Mouse (Mus musculus): ENCODE data around the gene Pik3ip1. TPM values are rescaled to one million over a fixed set of nuclear protein-coding genes. Genes with fewer than 3 reads are reported as not detected.

Pik3ip1 gene
- polyA plus RNA-seq, 1 experiment from 2014 or later = 19.9 TPM

- Histone ChIP-seq H3K4me1 (peaks cover 48% of the 10 kb centered on the region), H3K36me3 (no peaks in the 10 kb centered on the region), H3K9me3 (replicated peaks) (no peaks in the 10 kb centered on the region), H3K9ac (peak overlapping the region; percentile 84), H3K27me3 (no peaks in the 10 kb centered on the region), H3K27ac (peak overlapping the region; percentile 94), H3K4me3 (peak overlapping the region; percentile 64), H3K4me2 (replicated peaks) (peak overlapping the region; percentile 74)
- 21% methylated on average over 7 of the region's 7 CpGs for WGBS
- ATAC-seq (ENCODE audit: low FRiP score) = peak; percentile 59; the same call in 1 of the 2 replicates
Measured at GRCm38 (mm10) chr11:3371599-3372295, 41.5 kb downstream of the Pik3ip1 start.

- H3K9me3 ChIP-seq (replicated peaks) = no peaks in the 10 kb centered on the region
- no peak for ATAC-seq (ENCODE audit: low FRiP score)
- no peak overlapping the region for H3K9ac ChIP-seq
- WGBS = 48% methylated on average over 7 of the region's 7 CpGs
- no peaks in the 10 kb centered on the region for H3K27me3 ChIP-seq
- no peaks in the 10 kb centered on the region for H3K36me3 ChIP-seq
- peak overlapping the region; percentile 64 for H3K27ac ChIP-seq
- H3K4me2 ChIP-seq (replicated peaks) = peak overlapping the region; percentile 21; the same call in 1 of the 2 replicates
- no peak overlapping the region for H3K4me3 ChIP-seq
- H3K4me1 ChIP-seq = peaks cover 42% of the 10 kb centered on the region
Measured at GRCm38 (mm10) chr11:3373591-3374292, 43.5 kb downstream of the Pik3ip1 start.

- no peak overlapping the region for H3K9ac ChIP-seq
- H3K36me3 ChIP-seq = no peaks in the 10 kb centered on the region
- H3K27ac ChIP-seq = peak overlapping the region; percentile 64
- H3K9me3 ChIP-seq (replicated peaks) = no peaks in the 10 kb centered on the region
- WGBS = 17% methylated on average over 7 of the region's 7 CpGs
- H3K27me3 ChIP-seq = no peaks in the 10 kb centered on the region
- H3K4me2 ChIP-seq (replicated peaks) = peak overlapping the region; percentile 21; the same call in 1 of the 2 replicates
- ATAC-seq (ENCODE audit: low FRiP score) = no peak
- no peak overlapping the region for H3K4me3 ChIP-seq
- peaks cover 37% of the 10 kb centered on the region for H3K4me1 ChIP-seq
Measured at GRCm38 (mm10) chr11:3374293-3374645, 44.1 kb downstream of the Pik3ip1 start.

GRCm38 (mm10) chr11:3374741-3375140 is 44.5 kb downstream of the Pik3ip1 start:
- Histone ChIP-seq H3K4me2 (replicated peaks) (peak overlapping the region; percentile 21; the same call in 1 of the 2 replicates), H3K4me1 (peaks cover 32% of the 10 kb centered on the region), H3K27ac (0 out of 2 replicates have a peak overlapping the region, but pooled peaks have one; percentile 64), H3K9me3 (replicated peaks) (no peaks in the 10 kb centered on the region), H3K9ac (no peak overlapping the region), H3K4me3 (no peak overlapping the region), H3K36me3 (no peaks in the 10 kb centered on the region), H3K27me3 (no peaks in the 10 kb centered on the region)
- ATAC-seq (ENCODE audit: low FRiP score) = no peak
- WGBS = 68% methylated on average over 12 of the region's 12 CpGs

GRCm38 (mm10) chr11:3379427-3379826 is 49.2 kb downstream of the Pik3ip1 start:
- H3K9me3 ChIP-seq (replicated peaks) = no peaks in the 10 kb centered on the region
- peaks cover 7% of the 10 kb centered on the region for H3K4me1 ChIP-seq
- WGBS = 96% methylated on average over 4 of the region's 4 CpGs
- H3K4me3 ChIP-seq = no peak overlapping the region
- no peaks in the 10 kb centered on the region for H3K27me3 ChIP-seq
- H3K4me2 ChIP-seq (replicated peaks) = no peak overlapping the region
- H3K27ac ChIP-seq = no peak overlapping the region
- H3K9ac ChIP-seq = no peak overlapping the region
- no peak for ATAC-seq (ENCODE audit: low FRiP score)
- H3K36me3 ChIP-seq = 0 out of 2 replicates have a peak, but pooled peaks cover 9% of the 10 kb centered on the region

GRCm38 (mm10) chr11:3381148-3381814 is 51.1 kb downstream of the Pik3ip1 start:
- WGBS = 93% methylated on average over 6 of the region's 6 CpGs
- H3K27me3 ChIP-seq = no peaks in the 10 kb centered on the region
- no peak overlapping the region for H3K4me3 ChIP-seq
- no peaks in the 10 kb centered on the region for H3K9me3 ChIP-seq (replicated peaks)
- H3K27ac ChIP-seq = no peak overlapping the region
- 0 out of 2 replicates have a peak, but pooled peaks cover 9% of the 10 kb centered on the region for H3K36me3 ChIP-seq
- no peak for ATAC-seq (ENCODE audit: low FRiP score)
- H3K4me1 ChIP-seq = 0 out of 2 replicates have a peak, but pooled peaks cover 3% of the 10 kb centered on the region
- no peak overlapping the region for H3K4me2 ChIP-seq (replicated peaks)
- no peak overlapping the region for H3K9ac ChIP-seq

- no peak overlapping the region for H3K27ac ChIP-seq
- no peaks in the 10 kb centered on the region for H3K9me3 ChIP-seq (replicated peaks)
- 0 out of 2 replicates have a peak, but pooled peaks cover 3% of the 10 kb centered on the region for H3K4me1 ChIP-seq
- H3K4me2 ChIP-seq (replicated peaks) = no peak overlapping the region
- H3K4me3 ChIP-seq = no peak overlapping the region
- 0 out of 2 replicates have a peak, but pooled peaks cover 9% of the 10 kb centered on the region for H3K36me3 ChIP-seq
- no peaks in the 10 kb centered on the region for H3K27me3 ChIP-seq
- 69% methylated on average over 5 of the region's 5 CpGs for WGBS
- no peak for ATAC-seq (ENCODE audit: low FRiP score)
- H3K9ac ChIP-seq = no peak overlapping the region
Measured at GRCm38 (mm10) chr11:3382602-3383594, 52.7 kb downstream of the Pik3ip1 start.

GRCm38 (mm10) chr11:3386941-3387368 is 56.8 kb downstream of the Pik3ip1 start:
- Histone ChIP-seq H3K36me3 (0 out of 2 replicates have a peak, but pooled peaks cover 7% of the 10 kb centered on the region), H3K4me3 (no peak overlapping the region), H3K27me3 (no peaks in the 10 kb centered on the region), H3K27ac (no peak overlapping the region), H3K4me2 (replicated peaks) (no peak overlapping the region), H3K4me1 (0 out of 2 replicates have a peak, but pooled peaks cover 3% of the 10 kb centered on the region), H3K9me3 (replicated peaks) (0 out of 2 replicates have a peak, but pooled peaks cover 3% of the 10 kb centered on the region), H3K9ac (no peak overlapping the region; the same call in 1 of the 2 replicates)
- ATAC-seq (ENCODE audit: low FRiP score) = peak; percentile 69
- WGBS = 25% methylated on average over 4 of the region's 4 CpGs

- 0 out of 2 replicates have a peak, but pooled peaks cover 3% of the 10 kb centered on the region for H3K9me3 ChIP-seq (replicated peaks)
- 0 out of 2 replicates have a peak, but pooled peaks cover 5% of the 10 kb centered on the region for H3K36me3 ChIP-seq
- H3K9ac ChIP-seq = no peak overlapping the region
- H3K4me2 ChIP-seq (replicated peaks) = no peak overlapping the region
- H3K4me3 ChIP-seq = no peak overlapping the region
- H3K27me3 ChIP-seq = no peaks in the 10 kb centered on the region
- 85% methylated on average over 6 of the region's 6 CpGs for WGBS
- no peak for ATAC-seq (ENCODE audit: low FRiP score)
- H3K4me1 ChIP-seq = 0 out of 2 replicates have a peak, but pooled peaks cover 3% of the 10 kb centered on the region
- no peak overlapping the region for H3K27ac ChIP-seq
Measured at GRCm38 (mm10) chr11:3387482-3388196, 57.4 kb downstream of the Pik3ip1 start.

GRCm38 (mm10) chr11:3389996-3390395 is 59.8 kb downstream of the Pik3ip1 start:
- Histone ChIP-seq H3K4me3 (no peak overlapping the region), H3K4me1 (peaks cover 5% of the 10 kb centered on the region; the same call in 1 of the 2 replicates), H3K9ac (no peak overlapping the region), H3K27me3 (no peaks in the 10 kb centered on the region), H3K27ac (no peak overlapping the region), H3K9me3 (replicated peaks) (0 out of 2 replicates have a peak, but pooled peaks cover 3% of the 10 kb centered on the region), H3K36me3 (no peaks in the 10 kb centered on the region), H3K4me2 (replicated peaks) (no peak overlapping the region)
- WGBS = 80% methylated on average over 5 of the region's 5 CpGs
- ATAC-seq (ENCODE audit: low FRiP score) = no peak
